Mouse (Mus musculus) adrenal gland, adult 8-10 months (tissue): ENCODE results near the gene Txlng. TPM values are rescaled to one million over a fixed set of nuclear protein-coding genes. Genes with fewer than 3 reads are reported as not detected.
"Not testable (repeated sequence)": the region's sequence is repeated elsewhere in the genome, so short reads cannot be mapped to it uniquely, and the experiment has no call there.

Experiments
- DNase-seq: peaks from one replicate; pipeline ENCODE4 v3.0.0; 2022
- total RNA-seq, 4 experiments: library from RNA; stranded (reverse); gene quantifications; 2 replicates each; pipeline ENCODE4 v1.2.4; 2022

Txlng gene
- 10 to 100 TPM; 18.6 to 22.7 (median 19.8) TPM for total RNA-seq

DNA sequence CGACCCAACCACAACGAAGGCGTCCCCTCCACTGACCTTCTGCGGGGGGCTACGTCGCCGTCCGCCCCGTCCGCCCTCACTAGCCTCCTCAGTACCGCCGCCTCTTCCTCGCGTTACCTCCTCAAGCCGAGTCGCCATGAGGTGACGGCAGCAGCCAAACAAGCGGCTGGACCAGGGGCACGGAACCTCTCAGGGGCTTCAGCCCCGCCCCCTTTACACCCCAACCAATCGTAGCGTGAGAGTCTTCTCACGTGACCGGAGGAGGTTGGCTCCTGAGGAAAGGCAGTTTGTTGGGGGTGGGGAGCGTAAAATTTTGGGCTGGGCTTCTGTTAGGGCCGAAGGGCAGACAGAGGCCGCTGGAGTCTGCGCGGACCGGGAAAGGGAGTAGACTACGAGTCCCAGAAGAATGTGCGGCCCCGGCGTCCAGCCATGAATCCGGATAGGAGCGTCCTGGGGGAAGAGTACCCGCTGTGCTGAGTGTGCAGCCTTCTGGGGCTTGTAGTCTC, at the start of gene Txlng:
Gene Txlng (minus strand): TSS at position 252 of the 506 bp plus-strand sequence.
- peak; percentile 97 for DNase-seq

DNA sequence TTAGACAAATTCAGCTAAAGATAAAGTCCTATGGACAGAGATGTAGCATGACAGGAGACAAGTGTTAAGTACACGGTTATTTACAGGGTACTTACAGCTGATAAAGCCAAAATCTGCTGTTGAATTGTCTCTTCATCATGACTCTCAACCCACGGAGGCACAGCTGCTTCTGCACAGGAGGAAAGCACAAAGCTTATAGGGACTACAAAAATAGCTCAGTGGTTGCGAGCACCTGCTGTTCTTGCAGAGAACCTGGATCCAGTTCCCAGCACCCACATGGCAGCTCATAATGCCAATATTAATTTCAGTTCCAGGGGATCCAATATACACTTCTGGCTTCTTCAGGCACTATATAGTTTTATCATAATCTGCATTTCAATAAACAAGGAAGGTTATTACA, 49.0 kb upstream of the Txlng start:
- no peak for DNase-seq

DNA sequence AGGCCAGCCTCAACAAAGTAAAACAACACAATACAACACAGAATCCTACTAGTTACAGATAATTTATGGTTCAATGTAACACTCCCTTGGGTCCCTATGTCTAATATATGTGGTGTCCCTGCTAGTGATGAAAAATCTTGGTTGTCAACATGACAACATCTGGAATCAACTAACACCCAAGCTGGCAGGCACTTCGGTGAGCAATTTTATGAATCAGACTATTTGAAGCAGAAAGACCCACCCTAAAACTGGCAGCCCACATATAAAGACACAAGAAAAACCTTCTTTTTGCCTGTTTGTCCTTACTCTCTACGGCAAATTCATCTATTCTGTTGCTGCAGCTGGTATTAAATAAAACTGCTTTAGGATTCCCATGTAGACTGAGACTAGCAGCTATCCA, 44.5 kb upstream of the Txlng start:
- no peak for DNase-seq

DNA sequence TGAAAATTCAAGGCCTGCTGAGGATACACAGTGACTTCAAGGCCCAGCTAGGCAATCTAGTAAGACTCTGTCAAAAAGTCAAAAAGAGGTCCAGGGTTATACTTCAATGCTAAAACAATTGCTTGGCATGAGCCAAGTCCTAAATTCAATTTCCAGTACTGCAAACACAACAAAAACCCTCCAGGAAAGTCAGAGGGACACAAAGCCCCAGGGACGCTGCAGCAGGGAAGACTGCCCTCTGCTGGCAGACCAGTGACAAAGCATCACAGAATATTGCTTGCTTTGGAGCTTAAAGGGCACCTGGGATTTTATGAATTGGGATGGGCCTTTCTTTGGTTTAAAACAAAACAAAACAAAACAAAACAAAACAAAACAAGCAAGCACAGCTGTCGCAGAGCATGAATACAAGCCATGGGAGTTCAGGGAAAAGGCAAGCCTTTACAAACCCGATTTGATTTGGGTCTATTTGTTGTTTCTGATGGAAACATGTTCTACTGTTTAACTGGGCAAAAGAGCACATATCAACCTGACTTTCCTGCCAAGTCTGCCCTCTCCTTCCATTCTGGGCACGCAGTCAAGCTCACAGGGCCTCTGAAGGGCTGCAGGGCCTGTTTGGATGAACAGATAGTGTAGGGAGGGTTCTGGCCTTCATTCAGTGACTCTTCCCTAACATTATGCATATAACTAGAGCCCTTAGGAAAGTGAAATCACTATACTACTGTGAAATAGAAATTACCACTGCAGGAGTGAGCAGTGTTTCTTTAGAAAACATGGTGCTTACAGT, 42.7 kb upstream of the Txlng start:
- no peak for DNase-seq

DNA sequence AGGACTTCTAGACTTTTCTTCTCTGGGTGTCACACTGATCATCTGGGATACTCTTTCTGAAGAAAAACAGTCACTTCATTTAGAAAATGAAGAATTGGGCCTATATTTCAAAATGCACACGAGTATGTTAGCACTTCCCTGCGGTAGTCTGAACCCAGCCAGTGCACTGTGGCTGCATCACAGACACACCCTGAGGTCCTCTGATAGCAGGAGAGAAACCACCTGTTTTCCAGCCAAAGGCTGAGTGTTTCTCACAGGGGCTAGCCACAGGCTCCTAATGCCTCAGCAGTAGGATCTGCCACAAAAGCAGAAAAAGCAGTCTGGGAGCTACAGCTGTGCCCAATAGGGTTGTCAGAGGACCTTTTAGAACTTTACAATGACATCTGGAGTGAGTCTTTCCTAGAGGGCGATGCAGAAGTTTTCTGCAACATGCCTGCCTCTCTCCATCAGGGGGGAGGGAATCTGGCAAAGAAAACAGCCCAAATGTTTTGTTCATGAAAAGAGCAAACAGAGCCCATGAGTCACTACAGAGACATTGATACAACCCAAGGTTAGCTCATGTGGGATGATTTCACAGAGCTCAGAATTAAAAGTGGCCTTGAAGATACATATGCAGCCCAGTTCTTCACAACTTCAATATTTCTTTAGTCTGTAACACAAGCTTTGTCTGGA, 39.2 kb upstream of the Txlng start:
- DNase-seq = peak; percentile 25

DNA sequence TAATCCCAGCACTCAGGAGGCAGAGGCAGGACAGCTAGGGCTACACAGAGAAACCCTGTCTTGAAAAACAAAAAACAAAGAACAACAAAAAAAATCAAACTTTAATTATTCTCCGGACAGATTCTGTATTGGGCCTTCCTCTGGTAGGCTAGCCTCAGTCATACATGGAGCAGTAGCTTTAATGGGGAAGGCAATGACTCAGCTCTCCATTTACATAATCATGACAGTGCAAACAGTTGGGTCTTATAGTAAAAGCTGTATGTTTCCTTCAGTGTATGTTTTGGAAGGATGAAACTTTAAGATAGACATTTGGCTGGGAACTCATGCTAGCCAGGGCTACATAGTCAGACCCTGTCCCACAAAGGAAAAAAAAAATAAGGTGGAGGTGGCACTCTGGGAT, 19.4 kb upstream of the Txlng start:
- DNase-seq = no peak

DNA sequence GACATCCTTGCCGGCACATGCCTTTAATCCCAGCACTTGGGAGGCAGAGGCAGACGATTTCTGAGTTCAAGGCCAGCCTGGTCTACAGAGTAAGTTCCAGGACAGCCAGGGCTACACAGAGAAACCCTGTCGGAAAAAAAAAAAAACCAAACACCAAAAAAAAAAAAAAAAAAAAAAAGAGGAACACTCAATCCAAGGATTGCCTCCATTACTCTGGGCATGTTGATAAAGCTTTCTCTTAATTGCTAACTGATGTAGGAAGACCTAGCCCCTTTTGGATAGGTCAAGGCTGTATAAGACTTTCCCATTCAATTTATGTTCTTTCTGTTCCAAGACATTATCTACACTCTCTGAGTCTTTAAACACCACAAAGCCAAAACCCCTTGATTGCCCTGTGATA, 16.3 kb upstream of the Txlng start:
- no peak for DNase-seq

DNA sequence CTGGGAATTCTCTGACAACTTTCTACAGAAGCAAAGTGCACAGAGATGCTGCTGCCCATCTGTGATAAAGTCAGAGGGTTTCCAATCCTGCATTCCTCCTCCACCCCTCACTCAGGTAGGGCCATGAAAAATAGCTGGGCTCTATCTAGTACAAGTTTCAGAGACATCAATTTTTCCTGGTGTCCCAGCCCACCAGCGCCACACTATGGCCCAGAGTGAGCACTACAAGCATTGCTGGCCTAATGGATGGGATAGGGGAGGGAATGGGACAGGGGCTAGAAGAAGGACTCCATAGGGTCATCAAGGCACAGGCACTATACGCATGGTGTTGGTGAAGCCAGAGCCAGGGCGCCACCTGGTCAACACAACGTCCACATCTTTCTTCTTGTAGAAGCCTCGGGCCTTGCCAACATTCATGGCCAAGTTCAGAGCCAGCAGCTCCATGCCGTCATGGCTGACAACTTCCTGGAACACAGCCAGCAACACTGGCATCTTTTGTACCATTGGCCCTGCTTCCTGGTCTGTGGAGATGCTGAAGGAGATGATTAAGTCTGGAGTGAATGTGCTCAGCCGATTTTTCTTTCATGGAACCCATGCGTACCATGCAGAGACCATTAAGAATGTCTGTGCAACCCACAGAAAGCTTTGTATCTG, 15.3 kb upstream of the Txlng start:
- no peak for DNase-seq

DNA sequence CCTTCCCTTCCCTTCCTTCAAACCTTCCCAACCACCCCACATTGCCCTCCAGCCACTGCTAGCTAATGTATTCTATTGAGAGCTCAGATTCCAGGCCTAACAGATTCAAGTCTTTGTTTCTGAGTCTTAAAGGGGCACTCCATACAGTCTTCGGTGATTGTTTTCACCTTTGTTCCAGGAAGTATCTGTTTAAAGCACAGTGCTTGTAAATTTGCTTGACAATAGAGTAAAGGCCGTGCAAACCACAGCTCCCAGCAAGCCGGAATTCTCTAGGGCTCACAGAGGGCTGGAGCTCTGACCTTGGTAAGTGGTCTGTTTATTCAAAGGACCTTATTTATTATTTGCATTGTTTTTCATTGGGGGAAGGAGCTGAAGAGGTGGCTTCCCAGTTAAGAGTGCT, 2.8 kb upstream of the Txlng start:
- DNase-seq = no peak

DNA sequence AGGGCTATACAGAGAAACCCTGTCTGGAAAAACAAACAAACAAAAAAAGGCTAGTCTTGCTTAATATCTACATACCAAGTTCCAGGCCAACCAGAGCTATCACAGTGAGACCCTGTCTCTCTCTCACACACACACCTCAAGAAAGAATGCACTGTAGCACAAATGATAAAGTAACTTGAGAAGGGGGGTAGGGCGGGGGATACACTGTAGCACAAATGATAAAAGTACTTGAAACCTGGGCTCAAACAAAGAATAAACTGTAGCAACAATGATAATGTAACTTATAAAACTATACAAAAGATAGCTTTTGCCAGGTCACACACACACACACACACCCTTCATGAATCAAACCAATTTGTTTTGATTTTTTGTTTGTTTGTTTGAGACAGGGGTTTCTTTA, 2.3 kb upstream of the Txlng start:
- no peak for DNase-seq

DNA sequence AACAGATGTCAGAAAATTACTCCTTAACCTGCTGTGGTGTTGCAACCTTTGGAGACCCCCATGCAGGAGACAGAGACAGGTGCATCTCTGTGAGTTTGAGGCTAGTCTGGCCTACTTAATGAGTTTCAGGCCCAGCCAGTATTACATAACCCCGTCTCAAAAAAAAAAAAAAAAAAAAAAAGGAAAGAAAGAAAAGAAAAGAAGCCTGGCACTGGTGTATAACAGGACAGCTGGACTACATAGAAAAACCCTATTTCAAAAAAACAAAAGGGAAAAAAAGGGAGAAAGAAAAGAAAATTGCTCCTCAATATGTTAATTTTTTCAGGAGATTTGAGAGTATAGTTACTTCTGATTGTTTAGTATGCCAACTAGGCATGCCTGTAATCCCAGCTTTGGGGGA, 1.8 kb upstream of the Txlng start:
- DNase-seq = no peak

DNA sequence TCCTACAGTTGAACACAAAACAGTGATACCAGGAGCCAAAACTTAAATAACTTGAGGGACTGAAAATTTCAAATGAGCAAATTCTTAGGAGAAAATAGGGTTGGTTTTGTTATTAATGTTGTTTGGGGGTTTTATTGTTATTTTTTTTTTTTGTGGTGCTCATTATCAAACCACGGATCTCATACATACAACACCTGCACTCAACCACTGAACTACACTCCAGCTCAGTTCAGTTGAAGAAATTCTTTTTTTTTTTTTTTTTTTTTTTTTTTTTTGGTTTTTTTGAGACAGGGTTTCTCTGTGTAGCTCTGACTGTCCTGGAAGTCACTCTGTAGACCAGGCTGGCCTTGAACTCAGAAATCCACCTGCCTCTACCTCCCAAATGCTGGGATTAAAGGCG, 1.1 kb upstream of the Txlng start:
- DNase-seq = not testable (repeated sequence)

DNA sequence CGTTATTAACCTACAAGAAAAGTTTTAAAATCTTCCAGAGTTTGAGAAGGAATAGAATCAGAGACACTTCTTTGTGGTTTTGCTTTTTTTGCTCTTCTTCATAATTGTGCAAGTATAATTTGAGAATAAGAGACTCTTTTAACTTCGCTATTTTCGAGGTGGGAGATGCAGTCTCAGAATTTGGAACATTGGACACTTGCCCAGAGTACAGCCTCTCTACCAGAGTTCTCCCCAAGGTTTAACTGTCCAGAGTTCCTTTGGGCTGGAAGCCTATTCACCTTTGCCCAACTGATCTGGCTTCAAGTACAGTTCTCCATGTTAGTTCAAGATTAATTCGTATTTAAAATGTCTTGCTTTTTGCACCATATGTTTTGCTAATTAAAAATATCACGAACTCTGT, 487 bp upstream of the Txlng start:
- no peak for DNase-seq

DNA sequence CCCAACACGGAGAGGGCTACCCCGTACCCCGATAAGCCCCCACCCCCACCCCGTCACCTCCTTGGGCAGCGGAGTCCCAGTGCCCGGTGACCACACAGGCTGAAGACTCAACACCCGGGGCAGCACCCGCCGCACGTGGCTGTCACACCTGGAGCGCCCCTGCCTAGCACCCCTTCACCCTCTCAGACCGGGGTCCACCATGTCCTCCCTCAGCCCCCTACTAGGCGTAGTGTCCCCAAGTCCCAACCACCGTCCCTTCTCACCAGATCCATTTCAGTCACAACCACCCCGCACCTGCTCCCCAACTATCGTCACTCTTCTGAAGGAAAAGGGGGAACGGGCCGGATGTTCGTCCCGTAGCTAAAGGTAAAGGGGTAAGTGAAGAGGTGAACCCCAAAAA, 471 bp downstream of the Txlng start:
- peak; percentile 12 for DNase-seq

DNA sequence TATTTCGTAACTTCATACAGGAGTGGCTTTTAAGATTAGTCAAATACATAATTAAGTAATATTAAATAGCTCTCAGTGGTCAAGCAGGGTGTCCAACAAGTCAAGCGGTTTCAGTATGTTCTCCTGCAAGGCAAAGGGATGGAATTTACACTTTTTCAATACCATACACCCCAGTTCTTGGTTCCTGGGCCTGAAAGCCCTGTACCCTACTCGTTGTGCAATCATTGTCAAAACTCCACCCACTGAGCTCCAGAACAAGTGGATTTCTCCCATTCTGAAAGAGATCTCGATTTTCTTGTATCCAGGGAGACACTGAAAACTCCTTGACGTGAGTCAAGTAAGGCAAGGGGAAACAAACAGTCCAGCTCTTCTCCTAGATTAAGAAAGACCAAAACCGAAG, 1.2 kb downstream of the Txlng start:
- peak; percentile 23 for DNase-seq

DNA sequence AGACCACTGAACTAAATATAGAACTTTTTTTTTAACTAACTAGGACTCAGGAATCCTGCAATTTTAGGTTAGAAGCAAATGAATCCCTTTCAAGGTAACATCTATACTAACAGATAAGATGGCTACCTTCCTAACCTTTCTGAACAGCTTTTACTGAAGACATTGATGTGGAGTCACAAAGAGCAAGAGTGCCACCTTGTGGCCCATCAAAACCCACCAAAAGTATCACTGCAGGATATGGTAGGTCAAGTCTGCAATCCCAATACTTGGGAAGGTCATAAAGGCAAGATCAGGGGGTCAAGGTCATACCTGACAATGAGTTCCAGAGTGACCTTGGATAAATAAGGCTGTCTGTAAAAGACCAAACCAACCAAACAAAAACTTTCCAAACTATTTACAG, 28.9 kb downstream of the Txlng start:
- peak; percentile 12 for DNase-seq

DNA sequence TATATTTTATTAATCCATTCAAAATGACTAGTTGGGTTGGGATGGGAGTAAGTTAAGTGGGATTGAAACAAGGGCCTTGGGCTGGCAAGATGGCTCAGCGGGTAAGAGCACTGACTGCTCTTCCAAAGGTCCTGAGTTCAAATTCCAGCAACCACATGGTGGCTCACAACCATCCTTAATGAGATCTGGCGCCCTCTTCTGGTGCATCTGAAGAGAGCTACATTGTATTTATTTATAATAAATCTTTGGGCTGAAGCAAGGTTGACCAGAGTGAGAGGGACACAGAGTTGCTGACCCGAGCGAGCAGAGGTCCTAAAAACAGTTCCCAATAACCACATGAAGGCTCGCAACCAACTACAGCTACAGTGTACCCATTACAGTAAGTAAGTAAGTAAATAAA, 37.9 kb downstream of the Txlng start:
- not testable (repeated sequence) for DNase-seq

DNA sequence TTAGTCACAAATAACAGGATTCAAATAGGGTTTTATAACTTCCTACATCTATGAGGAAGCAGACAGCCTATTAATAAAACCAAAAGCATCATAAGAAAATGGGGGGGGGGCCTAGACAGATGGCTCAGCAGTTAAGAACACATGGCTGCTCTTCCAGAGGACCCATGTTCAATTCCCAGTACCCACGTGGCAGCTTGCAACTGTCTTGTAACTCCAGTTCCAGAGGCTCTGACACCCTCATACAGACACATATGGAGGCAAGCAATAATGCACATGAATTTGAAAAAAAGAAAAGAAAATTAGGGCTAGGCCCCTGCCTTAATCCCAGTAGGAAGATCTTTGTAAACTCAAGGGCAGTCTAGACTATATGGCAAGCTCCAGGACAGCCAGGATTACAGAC, 40.9 kb downstream of the Txlng start:
- no peak for DNase-seq

DNA sequence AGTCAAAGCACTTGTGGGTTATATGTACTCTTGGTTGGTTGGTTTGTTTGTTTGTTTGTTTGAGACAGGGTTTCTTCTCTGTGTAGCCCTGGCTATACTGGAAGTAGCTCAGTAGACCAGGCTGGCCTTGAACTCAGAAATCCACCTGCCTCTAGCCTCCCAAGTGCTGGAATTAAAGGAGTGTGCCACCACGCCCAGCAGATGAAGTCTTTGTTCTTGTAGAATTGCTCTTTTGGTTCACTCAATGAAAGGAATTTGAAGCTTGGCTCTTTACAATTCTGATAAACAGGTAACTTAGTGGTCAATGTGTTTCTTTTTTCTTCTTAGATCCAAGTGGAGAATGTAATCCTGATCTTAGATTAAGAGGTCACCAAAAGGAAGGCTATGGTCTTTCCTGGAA, 58.5 kb downstream of the Txlng start:
- no peak for DNase-seq

DNA sequence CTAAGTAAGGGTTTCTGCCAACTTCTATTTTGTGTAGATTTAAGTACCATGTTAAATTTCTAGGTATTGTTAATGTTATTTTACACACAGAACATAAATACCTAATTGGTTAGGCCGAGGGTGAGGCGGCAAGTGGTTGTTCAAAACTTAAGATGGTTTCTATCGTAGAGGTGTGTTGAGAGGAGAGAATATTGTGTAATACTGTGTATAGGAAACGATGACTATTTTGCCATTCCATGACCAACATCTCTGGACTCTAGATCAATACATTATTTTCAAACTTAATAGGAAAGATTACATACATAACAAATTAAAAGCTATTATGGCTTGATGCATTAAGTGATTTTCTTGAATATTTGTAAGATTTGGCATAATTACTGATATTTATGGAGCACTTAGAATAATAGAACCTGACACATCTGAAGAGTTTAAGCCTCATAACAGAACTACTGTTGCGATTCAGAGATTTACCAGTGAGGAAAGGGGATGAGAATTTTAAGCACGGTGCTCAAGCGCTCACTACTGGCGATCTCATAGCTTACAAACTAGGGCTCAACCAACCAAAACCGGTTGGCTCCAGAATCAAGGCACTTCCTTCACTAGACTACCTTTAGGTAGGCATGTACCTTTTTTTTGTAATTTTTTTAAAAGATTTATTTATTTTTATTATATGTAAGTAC, 67.4 kb downstream of the Txlng start:
- no peak for DNase-seq

DNA sequence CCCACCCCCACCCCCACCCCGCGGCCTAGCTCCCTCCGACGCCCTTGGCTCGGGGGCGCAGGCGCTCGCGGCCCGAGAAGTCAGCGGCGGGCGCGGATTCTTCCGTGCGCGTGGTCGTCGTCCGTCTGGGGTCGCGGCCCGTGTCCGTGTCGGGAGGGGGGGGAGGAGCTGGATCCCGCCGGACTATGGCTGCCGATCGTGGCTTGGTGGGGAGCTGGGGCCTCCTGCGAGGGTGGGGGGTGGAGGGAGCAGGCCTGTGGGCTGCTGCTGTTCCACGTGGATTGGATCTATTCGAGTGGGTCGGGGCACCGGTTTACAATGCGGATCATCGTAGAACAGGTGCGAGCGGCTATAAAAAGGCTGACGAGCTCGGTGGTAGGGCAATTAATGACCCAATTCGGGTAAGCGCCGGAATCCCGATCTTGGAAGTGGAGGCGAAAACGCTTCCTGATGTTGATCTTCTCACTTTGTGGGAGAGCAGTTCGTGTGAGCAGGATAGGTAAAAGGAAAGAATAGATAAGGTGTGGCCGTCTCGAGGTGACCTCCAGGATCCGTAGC, 68.2 kb downstream of the Txlng start:
- DNase-seq = no peak

DNA sequence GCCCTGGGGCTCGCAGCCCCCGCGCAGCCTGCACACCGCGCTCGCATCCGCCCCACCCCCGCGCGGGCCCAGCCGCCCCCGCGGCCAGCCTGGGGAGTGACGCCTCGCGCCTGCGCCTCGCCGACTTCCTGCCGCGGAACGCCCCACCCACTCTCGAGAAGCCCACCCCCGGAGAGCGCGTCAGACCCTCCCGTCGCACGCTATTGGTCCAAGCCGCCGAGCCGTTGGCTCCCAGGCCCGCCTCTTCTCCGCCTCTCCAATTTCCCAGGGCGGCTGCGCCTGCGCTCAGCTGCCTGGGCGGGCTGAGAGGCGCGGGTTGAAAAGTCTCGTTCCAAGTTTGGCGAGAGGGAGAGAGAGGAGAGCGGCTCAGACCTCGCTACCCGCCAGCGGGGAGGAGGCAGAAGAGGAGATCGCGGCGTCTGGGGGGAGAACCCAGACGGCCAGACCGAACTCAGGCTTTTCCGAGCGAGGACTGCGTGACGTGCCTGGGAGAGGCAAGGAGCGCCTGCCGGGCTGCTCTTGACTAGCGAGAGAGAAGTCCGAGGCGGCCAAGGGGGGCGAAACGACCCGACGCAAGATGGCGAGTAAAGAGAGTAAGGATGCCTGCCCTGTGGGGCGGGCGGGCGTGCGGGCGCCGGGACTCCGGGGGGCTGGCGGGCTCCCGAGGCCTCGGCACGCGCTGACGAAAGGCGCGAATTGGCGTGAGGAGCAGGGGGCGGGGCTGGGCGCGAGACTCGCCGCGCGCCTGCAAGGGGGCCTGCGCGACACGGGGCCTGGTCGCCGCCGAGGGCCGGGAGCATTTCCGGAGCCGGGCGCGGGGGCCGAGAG, 68.9 kb downstream of the Txlng start, which contains the start of gene Rbbp7:
Gene Rbbp7 (plus strand): TSS at position 288 of the 828 bp plus-strand sequence.
- peak; percentile 89 for DNase-seq
